Mouse (Mus musculus) gastrocnemius, postnatal 10 days (tissue): ENCODE results near the gene Kank4. TPM values are rescaled to one million over a fixed set of nuclear protein-coding genes. Genes with fewer than 3 reads are reported as not detected.
A peak's percentile ranks its signal among the peaks of the same experiment; 100 is the strongest.
"Not testable (repeated sequence)": the region's sequence is repeated elsewhere in the genome, so short reads cannot be mapped to it uniquely, and the experiment has no call there.

ENCODE experiments used
- DNase-seq: peaks from one replicate; pipeline ENCODE4 v3.0.0; 2021; ENCODE audit warnings: mixed read lengths
- total RNA-seq, 2 experiments: library from RNA; stranded (reverse); gene quantifications; 2 replicates each; pipeline ENCODE4 v1.2.3; 2021

Kank4 gene
- total RNA-seq, 2 experiments from 2014 or later = 4.5 to 5.5 TPM

DNA sequence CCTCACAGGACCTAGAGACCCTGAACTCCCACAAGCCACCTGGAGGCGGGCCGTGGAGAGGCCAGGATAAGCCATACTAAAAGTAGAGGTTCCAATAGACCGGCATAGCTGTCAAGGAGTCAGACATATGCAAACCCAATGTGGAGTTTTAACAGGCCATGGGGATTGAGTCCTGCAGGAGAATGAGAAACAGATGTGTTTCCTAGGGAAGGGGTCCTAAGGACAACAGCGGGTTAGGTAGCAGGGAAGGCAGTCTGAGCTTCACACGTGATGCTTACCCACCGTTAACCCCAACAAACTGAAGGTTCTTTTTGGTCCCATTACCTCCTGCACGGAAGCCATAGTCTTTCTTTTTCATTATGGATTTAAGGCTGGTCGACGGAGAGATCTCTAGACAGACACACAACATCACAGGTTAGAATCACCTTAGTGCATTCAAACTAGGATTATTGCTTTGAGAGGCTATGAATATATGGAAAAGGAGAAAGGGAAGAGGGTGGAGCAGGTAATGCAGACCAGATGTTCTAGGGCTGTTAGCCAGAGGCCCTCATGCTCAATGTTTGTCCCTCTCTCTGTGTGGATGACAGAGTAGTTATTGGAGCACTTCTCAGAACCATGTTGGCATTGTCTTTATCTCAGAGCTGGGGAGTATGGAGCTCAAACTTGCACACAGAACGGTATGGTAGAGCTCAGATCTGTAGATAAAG, 40.5 kb downstream of the Kank4 start:
- DNase-seq = no peak

DNA sequence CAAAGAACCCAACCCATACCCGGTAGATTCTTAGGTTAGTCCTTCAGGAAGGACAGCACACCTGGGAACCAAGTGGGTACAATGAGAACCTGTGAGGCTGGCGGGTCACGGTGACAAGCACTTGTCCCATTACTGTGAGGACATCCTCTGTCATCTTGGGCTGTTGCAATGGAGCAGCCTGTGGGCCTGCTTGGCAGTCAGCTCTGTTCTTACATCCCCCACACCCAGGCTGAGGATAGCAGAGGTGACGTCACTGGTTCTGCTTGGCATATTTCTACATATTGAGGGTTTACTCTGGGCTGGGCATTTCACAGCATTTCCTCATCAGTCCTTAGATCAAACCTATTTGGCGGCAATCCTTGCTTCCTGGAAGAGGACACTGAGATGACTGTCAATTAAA, 43.6 kb downstream of the Kank4 start:
- no peak for DNase-seq

DNA sequence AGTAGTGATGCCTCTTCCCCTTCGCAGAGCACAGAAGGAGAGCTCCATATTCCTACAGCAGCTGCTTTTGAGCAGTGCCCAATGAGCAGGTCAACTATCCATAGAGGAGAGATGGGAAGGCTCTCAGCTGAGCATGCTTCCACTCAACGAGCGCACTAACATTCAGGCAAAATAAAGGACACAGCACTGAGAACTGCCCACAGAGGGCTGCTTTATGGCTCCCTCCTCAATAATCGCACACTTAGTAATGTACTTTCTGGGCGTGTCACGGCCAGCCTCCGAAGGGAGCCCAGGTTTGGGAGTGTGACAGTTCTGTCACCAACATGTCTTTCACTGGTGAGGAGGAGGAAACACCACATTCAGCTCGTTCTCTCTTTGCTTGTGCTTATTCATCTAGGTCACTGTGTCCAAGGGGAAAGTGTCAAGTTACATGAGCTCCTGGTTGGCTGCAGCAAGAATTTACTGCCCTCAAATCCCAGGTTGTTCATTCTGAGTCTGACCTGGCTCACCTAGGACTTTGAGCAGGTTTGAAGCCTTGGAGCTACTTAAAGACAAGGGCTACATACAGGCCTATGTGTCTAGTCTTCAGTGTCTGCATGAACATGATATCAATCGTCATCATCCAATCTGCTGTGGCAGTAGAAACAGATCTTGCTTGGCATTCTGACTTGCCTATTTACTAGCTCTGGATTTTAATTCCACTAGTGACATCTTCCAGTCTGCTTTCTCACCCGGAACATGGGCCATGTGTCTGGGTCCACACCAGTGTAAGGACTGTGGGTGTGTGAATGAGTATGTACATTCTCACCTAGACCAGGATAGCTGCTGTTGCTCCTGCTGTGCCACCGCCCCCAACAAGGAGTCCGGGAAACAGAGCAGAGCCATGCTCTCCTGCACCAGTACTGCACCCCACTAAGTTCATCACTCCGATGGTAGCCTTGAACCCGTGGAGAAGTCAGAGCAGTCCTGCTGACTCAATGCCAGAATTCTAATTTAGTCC, 49.9 kb downstream of the Kank4 start:
- no peak for DNase-seq

DNA sequence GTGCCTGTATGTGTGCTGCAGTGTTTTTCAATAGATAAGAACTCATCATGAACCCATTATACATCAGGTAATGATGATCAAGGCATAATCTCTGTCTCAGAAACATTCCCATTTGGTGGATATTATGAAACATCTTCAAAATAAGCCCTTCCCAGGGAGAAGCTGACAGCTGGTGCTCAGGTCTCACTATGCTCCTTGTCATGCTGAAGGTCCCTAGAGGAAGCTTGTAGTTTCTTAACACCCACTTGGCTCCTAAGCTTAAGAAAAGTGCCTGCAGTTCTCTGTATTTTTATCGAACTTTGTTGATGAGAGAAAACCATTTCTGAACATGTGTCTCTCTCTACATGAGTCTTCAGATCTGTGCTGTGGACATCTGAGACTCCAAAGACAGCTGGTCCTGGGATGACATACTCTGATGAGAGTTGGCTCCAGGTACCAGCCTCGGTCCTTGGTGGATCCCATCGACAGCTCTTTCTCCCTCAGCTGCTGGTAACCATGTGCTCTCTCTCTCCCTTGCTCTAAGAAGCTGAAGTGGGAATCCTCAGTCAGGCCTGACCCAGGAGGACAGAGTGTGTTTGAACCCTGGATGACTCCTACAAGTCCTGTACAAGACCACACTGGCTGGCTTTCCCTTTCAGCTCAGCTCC, 58.3 kb downstream of the Kank4 start:
- no peak for DNase-seq

DNA sequence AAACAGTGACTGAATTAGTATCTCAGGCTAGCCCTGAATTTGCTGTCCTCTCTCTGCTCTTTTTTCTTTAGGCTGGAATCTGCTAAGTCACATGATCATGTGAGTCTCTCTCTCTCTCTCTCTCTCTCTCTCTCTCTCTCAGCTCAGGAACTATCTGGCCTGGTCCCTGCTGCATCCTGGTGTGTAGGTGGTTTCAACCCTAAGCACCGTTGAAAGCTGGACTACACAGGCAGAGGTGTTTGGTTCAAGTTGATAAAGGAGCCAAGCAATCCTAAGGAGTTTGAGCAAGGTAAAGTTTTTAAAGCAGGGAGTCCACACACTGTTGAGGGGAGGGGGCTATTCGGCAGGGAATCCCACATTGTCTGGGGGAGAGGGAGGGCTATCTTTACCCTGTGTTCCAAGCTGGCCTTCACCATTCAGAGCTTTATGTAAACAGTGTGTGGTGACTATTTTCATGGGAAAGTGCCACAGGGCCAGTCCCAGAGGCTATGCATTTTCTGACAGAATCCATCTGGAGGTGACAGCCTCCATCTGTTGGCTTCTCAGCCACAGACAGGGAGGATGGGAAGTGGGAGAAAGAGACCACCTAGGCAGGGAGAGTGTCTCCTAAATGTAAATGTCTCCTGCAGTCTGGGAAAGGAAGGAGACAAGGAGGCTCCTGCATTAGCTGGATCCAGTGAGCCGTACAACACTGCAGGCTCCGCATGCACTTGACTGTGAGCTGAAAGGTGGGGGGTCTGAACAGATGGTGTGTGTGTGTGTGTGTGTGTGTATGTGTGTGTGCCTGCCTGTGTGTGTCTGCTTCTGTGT, 59.1 kb downstream of the Kank4 start:
- no peak for DNase-seq

DNA sequence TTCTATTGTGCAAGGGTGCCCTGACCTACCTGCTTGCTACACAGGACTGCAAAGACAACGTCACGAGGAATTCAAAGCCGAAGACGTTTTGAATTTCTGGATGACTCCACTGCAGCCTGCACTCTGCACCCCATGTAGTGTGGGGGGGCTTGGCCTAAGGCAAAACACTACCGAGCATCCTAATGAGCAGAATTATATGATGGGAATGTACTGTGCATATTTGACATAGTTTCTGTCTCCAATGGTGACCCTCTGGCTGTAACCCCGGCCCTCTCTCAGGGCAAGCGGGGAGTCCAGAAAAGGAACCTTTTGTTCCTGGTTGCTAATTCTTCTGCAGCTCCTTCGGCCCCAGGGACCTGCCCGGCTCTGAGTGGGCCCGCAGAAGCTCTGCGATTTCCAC, 61.2 kb downstream of the Kank4 start:
- DNase-seq = no peak

DNA sequence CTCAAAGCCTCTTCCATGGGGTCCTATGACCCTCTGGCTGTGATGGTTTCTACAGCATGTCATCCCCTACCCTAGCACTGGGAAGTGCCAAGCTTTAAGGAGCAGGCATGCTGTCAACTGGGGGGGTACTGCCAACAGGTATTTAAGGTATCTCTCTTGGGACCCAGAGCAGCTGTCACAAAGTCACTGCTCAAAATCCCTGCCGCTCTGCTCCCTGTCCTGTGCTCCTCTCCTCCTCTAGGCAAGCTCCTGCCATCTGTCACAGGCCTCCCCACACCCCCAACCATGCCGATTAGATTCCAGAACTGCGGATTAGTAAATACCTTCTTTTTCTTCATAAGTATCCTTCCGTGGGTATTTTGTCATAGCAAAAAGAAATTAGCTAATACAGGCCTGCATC, 62.9 kb downstream of the Kank4 start:
- no peak for DNase-seq

DNA sequence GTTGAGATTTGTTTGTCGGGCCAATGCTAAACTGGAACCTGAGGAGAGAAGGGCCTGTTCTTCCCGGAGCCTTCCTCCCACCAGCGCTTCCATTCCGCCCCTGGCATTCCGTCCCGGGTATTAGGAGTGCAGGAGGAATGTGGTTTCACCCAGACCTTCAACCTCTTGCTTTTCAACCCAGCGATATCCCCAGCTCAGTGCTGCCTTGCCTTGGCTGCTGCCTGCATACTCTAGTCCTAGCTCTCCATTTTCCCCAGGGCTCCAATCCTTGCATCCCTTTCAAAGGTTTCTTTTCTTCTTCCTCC, 73.5 kb downstream of the Kank4 start:
- DNase-seq = no peak

DNA sequence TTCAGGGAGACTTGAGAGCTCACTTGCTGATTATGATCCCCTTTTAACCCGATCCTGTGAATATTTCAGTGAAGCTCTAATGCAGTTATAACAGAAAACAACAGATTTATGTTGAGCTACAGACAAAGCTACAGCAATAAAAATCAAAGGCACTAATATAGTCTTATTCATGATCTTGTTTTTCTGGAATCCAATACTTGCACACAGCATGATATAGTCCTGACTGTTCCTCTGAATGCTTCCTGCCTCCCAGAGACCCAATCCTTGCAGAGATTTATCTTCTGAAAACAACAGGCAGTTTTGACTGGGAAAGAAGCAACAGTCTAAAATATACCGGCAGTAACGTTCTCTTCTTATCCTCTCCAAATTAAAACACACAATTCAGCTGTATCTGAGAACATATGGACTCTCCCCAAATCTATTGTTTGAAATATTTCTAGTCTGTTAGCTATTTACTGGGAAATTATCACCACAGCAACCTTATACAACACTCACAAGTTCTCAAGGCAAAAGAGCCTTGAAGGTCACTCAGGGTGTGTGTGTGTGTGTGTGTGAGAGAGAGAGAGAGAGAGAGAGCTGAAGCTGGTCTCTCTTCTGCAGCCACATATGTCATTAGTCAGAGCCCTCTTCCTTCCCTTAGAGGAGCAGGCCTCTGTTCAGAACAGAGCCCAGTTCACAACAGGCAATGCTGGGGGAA, 74.0 kb downstream of the Kank4 start:
- DNase-seq = no peak

DNA sequence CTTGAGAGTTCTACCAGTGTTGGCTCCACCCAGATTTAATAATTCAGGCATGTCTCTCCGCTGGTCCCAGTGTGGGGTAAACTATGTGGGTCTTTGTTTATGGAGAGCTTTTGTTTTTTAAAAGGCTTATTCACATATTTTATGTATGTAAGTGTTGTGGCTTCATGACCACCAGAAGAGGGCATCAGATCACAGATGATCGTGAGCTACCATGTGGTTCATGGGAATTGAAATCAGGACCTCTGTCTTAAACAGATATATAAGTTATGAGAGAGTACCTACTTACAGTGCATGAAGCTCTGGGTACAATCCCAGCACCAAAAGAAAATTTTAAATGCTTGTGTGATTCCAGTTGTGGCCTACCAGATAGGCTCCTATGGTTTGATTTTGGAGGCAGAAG, 77.6 kb downstream of the Kank4 start:
- DNase-seq = no peak

DNA sequence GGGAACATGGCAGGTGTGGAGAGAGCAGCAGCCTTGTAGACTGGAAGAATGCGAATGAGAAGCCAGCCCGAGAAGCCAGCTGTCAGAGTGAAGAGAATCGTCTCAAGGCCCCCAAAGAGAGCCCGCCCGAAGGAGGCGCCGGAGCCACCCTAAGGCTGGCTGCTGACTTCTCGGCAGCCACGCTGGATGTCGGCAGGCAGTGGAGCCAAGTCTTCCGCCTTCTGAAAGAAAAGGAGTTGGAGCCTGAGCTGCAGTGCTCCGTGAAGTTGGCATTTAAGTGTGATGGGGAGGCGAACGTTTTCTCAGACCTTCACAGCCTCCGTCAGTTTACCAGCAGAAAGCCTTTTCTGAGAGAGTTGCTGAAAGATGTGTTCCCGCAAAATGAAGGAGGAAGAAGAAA, 83.7 kb downstream of the Kank4 start:
- DNase-seq = no peak

DNA sequence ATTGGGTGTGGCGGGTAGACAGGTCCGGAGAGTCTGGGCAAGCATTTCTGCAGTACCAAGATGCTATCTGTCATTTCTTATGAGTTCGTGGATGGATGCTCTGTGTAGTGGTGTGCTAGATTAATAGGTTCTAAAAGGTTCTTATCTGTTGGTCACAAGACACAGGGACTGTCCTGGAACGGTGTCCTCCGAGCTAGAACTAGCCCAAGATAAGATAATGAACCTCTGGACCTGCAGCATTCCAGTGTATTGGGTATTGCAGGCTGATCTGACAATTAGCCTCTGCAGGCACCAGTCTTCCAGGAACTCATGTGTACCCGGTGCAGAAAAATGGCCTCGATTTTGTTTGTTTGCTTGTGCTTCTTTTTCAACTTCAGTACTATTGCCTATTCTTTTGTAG, 88.6 kb downstream of the Kank4 start:
- no peak for DNase-seq

DNA sequence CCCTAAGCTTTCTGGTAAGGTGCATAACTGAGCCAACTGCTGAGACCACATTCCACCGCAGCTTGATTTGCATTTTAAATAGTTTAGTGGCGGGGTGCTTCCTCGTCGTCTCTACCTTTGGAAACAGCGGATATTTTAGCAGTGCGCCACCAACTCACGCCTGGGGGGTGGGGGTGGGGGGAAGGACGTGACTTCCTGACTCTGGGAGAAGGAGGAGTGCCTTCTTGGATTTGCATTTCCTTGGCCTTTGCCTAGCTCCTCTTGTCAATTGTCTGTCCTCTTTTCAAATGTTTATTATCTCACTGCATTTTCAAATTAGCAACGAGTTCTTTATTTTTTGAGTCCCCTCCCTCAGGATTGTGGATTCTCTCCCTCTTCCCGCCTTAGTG, 89.4 kb downstream of the Kank4 start:
- no peak for DNase-seq

DNA sequence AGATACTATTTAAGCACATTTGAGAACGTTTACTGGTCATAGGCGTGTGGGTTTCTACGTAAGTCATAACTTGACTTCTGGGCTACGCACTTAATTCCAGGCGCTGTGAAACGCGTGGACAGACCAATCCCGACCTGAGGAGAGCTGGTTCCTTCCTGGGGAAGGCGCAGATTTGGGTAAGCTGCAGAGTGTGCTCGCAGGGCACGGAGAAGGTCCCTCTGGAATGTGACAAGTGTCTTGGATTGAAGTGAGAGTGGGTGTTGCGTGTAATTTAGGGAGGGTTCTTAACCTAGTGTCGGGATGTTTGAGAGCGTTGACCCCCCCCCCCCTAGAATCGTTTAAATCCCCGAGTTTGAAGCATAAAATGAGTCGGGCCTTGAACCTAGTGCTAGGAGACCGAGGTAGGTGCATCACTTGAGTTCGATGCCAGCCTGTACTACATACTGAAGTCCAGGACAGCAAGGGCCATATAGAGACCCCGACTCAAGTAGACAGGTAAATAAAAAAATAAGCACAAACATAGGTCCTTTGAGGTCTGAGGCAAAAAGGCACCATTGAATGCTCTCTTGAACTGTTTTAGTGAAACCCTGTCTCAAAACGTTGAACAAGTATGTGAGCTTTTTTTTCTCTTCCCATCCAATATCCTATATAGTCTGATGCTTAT, 89.9 kb downstream of the Kank4 start:
- DNase-seq = no peak

DNA sequence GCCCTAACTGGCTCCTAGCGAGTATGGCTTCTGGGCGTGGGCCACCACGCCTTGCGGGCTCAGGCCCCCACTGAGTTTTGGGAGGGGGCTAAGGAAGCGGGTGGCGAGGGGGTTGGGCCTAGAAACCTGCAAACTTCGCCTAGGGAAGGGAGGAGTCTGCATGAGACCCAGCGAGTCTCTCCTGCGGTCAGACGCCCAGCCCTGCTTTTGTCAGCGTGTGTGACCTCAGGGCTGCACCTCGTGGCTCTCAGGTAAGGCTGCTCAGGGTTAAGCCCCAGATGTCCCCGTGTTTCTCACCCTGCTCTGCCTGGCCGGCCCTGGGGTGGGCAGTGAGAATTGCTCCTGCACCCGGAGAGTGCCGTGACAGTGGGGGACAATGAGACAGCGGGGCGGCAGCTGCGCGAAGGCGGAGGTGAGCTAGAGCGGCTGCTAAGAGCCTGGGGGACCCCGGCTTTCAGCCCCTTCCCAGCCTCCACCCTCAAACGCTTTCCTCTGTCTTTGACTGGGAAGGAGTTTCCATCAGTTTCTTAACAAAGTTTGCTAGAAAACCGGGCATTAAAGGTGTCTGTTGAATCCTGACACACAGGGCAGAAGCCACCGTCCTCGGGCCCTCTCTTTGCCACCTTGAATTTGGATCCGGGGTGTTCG, 90.6 kb downstream of the Kank4 start, which contains the start of gene L1td1:
Gene L1td1 (plus strand): TSS at position 145 of the 648 bp plus-strand sequence.
- DNase-seq = no peak

DNA sequence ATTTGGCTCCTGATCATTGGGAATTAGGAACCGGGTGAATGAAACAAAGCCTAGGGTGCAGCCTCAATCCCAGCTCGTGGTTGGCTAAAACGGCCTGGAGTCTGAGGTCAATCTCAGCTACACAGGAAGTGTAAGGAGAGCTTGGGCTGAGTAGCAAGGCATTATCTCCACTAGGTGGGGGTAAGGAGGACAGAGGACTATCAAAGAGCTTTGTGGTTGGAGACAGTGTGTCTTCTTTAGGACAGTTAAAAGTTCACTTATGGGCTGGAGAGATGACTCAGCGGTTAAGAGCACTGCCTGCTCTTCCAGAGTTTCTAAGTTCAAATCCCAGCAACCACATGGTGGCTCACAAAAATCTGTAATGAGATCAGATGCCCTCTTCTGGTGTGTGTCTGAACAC, 91.9 kb downstream of the Kank4 start:
- DNase-seq = no peak

DNA sequence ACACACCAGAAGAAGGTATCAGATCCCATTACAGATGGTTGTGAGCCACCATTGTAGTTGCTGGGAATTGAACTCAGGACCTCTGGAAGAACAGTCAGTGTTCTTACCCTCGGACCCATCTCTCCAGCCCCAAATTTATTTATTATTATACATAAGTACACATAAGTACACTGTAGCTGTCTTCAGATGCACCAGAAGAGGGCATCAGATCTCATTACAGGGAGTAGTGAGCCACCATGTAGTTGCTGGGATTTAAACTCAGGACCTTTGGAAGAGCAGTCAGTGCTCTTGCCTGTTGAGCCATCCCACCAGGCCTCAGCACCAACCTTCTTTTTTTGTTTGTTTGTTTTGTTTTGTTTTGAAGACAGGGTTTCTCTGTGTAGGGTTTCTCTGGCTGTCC, 92.7 kb downstream of the Kank4 start:
- not testable (repeated sequence) for DNase-seq

DNA sequence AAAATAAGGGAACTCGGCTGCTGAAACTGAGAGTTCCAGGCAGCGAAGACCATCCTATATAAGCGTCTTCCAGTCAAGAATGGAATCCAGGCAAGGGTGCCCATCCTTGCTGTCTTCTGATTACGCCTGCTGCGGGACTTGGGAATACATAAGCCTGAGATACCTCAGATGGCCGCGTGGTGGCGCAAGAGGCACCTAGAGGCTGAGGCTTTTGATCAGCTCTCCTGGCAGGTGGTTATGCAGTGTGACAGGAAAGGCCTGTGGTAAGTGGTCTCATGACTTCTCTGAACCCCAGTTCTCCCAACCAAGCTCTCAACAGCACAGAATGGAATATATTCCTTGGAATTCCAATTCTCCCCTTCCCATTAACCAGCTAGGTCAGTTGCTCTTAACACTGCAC, 94.9 kb downstream of the Kank4 start:
- DNase-seq = peak; percentile 74

DNA sequence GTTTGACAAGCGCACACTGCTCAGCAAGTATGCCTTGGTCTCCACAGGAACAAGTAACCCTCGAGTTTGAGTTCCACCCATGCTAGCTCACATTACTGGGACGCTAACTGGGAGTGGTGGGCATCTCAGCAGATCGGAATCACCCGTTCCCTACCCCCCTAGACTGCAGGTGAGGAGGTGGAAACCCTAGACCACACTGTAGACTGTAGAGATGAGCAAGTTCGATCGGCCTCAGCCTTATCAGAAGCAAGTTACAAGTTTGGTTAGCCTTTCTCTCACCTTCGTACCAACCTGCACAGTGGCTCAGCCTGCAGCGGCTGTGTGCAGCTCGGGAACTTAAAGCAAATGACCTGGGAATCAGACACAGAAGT, 98.8 kb downstream of the Kank4 start:
- DNase-seq = no peak

DNA sequence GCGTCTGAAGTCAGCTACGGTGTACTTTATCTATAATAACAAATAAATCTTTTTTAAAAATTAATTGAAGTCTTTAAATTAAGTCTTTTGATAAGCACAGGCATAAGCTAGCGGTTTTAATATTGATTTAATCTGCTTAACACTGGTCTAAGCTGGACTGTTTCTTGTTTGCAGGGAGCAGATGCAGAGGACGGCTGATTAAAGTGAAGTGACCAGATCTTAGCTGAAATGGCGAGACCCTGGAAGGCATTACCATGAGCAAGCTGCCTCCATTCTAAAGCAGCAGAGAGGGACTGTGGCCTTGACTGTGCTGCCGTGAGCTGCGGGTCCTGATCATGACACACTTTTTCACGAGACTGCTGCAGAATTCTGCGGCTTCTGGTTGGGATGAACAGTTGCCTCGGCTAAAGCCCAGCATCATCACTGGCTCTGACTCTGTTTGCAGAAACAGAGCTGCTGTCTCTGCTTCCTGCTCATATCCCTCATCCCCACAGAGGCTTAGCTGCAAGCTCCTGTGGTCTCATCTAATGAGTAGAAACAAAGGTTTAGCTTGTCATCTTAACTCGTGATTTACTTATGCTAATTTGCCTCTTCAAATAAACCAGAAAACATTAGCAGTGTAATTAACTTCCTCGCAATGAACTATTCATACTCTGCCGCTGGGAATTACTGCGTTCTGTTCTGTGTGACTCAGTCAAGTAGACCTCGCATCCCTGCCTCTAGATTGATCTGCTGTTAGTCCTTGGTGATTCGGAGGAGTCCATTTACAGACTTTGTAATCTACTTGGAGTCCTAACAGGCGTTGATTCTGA, 99.4 kb downstream of the Kank4 start:
- DNase-seq = no peak
